Mouse (Mus musculus) liver, postnatal 0 days (tissue): Measurements from ENCODE around the gene Gm7029. TPM values are rescaled to one million over a fixed set of nuclear protein-coding genes. Genes with fewer than 3 reads are reported as not detected.
A peak's percentile ranks its signal among the peaks of the same experiment; 100 is the strongest.

Experiments used
- ATAC-seq: fragments of 200-750 bp; cut with Nextera tagmentation; 2 replicates; pipeline ENCODE4 v1.8.0; 2017; ENCODE audit warnings: mild to moderate bottlenecking, moderate library complexity
- DNase-seq: peaks from one replicate; pipeline ENCODE4 v3.0.0-alpha.2; 2016
- H3K27ac ChIP-seq: fragments of 300-500 bp; sonication (generic); 2 replicates; pipeline ENCODE4 v1.5.1; 2014; ENCODE audit warnings: antibody characterized with exemption, moderate library complexity, mild to moderate bottlenecking, low read depth
- H3K27me3 ChIP-seq: fragments of 300-500 bp; sonication (generic); 2 replicates; pipeline ENCODE4 v1.6.1; 2014; ENCODE audit warnings: low read length, control low read depth, mixed read lengths; ENCODE audit not compliant: insufficient read depth
- H3K36me3 ChIP-seq: fragments of 300-500 bp; sonication (generic); replicated peaks from 2 replicates; pipeline ENCODE4 v1.6.1; 2014; ENCODE audit warnings: mild to moderate bottlenecking, control low read depth, low read length, moderate library complexity, mixed read lengths; ENCODE audit not compliant: insufficient read depth
- H3K4me1 ChIP-seq: fragments of 300-500 bp; sonication (generic); 2 replicates; pipeline ENCODE4 v1.6.1; 2014; ENCODE audit warnings: antibody characterized with exemption, mild to moderate bottlenecking, control low read depth; ENCODE audit not compliant: insufficient read depth
- H3K4me2 ChIP-seq: fragments of 300-500 bp; sonication (generic); 2 replicates; pipeline ENCODE4 v1.6.1; 2014; ENCODE audit warnings: low read depth, mild to moderate bottlenecking, low read length, moderate library complexity, mixed read lengths
- H3K4me3 ChIP-seq: fragments of 300-500 bp; sonication (generic); 2 replicates; pipeline ENCODE4 v1.5.1; 2014; ENCODE audit warnings: low read depth, low read length
- H3K9ac ChIP-seq: fragments of 300-500 bp; sonication (generic); replicated peaks from 2 replicates; pipeline ENCODE4 v1.6.1; 2014; ENCODE audit warnings: mild to moderate bottlenecking, moderate library complexity
- H3K9me3 ChIP-seq: fragments of 300-500 bp; sonication (generic); 2 replicates; pipeline ENCODE4 v1.6.1; 2016; ENCODE audit warnings: mild to moderate bottlenecking, control low read depth, low read length, mixed read lengths
- CTCF ChIP-seq: sonication (generic); IDR thresholded peaks from 2 replicates; pipeline ENCODE4 v1.5.1; 2016; ENCODE audit warnings: antibody characterized with exemption, low read depth
- EP300 ChIP-seq: IDR thresholded peaks from 2 replicates; pipeline ENCODE4 v1.6.1; 2016; ENCODE audit warnings: antibody characterized with exemption, low read depth, mild to moderate bottlenecking
- WGBS: fragments of 180-500 bp; shearing (Covaris S2); extraction: QIAGEN DNeasy Blood & Tissue Kit; methylation state at CpG from one replicate; pipeline ENCODE4 v1.1.7; 2014; ENCODE audit not compliant: insufficient replicate concordance; 5-methylcytosine and 5-hydroxymethylcytosine counted together
- polyA plus RNA-seq: library from polyadenylated mRNA; unstranded; fragments of >200 nt; fragmentation: Nextera tagmentation; extraction: Ambion mirVana; gene quantifications from 2 replicates; pipeline ENCODE4 v1.2.1, GENCODE M21; 2015

Gm7029 gene
- polyA plus RNA-seq, 1 experiment from 2014 or later = not detected

DNA sequence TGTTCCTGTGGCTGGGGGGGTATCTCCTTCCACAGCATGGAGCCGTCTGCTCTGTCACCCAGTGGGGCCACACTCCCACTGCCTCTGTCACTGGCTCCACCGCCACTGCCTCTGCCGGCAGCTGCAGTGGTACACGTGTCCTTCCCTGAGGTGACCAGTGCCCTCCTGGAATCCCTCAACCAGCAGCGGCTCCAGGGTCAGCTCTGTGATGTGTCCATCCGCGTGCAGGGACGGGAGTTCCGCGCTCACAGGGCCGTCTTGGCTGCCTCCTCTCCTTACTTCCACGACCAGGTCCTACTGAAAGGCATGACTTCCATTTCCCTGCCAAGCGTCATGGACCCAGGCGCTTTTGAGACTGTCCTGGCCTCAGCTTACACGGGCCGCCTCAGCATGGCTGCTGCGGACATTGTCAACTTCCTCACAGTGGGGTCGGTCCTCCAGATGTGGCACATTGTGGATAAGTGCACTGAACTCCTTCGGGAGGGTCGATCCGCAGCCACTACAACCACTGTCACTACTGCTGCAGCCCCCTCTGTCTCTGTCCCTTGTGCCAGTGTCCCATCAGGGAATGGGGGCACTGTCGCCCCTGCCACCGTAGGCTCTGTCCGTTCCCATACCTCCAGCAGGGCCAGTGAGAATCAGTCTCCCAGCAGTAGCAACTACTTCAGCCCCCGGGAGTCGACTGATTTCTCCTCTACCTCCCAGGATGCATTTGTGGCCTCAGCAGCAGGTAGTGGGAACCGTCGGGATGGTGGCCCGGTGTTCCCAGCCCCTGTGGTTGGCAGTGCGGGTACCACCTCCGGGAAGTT is 43.4 kb downstream of the Gm7029 start:
- Histone ChIP-seq H3K9me3 (no peaks in the 10 kb centered on the region), H3K4me1 (peaks cover 27% of the 10 kb centered on the region), H3K27me3 (no peaks in the 10 kb centered on the region), H3K4me3 (peak overlapping the region; percentile 73), H3K36me3 (peaks cover 47% of the 10 kb centered on the region), H3K9ac (peak overlapping the region; percentile 59), H3K27ac (no peak overlapping the region), H3K4me2 (peak overlapping the region; percentile 91)
- ATAC-seq (no peak), DNase-seq (no peak)
- WGBS = 84% methylated on average over 31 of the region's 31 CpGs
- TF ChIP-seq EP300 = no peak
- no peak for TF ChIP-seq CTCF

DNA sequence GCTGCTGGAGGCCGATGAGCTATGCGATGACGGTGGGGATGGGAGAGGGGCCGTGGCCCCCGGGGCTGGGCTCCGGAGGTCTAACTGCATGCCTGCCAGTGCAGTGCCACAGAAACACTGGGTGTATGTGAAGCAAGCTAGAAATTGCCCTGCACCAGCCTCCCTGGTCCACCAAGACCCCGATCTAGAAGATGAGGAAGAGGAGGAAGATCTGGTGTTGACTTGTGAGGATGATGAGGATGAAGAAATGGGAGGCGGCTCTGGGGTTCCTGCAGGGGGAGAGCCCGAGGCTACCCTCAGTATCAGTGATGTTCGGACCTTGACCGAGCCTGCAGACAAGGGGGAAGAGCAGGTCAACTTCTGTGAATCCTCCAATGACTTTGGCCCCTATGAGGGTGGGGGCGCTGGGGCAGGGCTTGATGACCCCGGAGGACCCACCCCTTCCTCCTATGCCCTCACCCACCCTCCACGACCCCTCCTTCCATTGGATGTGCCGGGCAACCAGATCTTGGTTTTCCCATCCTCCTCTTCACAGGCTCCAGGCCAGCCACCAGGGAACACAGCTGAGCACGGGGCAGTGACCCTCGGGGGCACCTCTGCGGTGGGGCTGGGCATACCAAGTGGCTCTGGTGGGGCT is 44.1 kb downstream of the Gm7029 start:
- 84% methylated on average over 18 of the region's 18 CpGs for WGBS
- DNase-seq = no peak
- Histone ChIP-seq H3K4me2 (no peak overlapping the region), H3K4me1 (peaks cover 27% of the 10 kb centered on the region), H3K27me3 (no peaks in the 10 kb centered on the region), H3K9me3 (no peaks in the 10 kb centered on the region), H3K9ac (no peak overlapping the region), H3K27ac (no peak overlapping the region), H3K36me3 (peaks cover 45% of the 10 kb centered on the region), H3K4me3 (no peak overlapping the region)
- ATAC-seq = no peak
- TF ChIP-seq CTCF (no peak), EP300 (no peak)

DNA sequence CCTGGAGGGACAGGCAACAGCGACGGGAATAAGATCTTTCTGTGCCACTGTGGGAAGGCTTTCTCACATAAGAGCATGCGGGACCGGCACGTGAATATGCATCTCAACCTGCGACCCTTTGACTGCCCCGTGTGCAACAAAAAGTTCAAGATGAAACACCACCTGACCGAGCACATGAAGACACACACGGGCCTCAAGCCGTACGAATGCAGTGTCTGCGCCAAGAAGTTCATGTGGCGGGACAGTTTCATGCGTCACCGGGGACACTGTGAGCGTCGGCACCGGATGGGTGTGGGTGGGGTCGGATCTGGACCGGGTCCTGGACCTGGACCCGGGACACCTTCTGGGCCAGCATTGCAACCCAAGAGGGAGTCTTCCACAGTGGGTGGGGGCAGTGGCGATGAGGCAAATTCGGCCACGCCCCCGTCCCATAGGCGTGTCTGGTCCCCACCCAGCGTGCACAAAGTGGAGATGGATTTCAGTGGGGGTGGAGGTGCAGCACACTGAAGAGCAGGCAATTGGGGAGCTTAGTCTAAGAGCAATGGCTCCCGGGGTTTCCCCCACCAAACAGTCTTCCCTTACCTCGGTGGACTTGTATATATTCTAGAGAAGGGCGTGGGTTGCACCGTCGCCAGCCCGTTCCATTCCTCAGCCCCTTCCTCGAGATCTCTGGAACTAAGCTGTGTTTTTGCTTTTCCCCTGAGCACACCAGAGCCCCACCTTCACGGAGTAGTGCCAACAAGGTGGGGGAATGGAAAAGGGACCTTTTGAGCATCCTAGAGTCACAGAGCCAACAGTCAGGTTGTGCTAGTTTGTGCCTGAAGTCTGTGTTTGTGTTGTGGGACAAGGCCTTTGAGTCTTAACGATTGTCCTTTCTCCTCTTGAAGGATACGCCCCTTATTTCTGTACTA is 44.9 kb downstream of the Gm7029 start:
- H3K4me2 ChIP-seq = peak overlapping the region; percentile 83
- H3K9ac ChIP-seq = peak overlapping the region; percentile 80
- peaks cover 27% of the 10 kb centered on the region for H3K4me1 ChIP-seq
- peak overlapping the region; percentile 84 for H3K4me3 ChIP-seq
- ATAC-seq (no peak), DNase-seq (peak; percentile 63)
- WGBS = 59% methylated on average over 37 of the region's 37 CpGs
- H3K27me3 ChIP-seq = no peaks in the 10 kb centered on the region
- TF ChIP-seq EP300 (no peak), CTCF (no peak)
- no peaks in the 10 kb centered on the region for H3K9me3 ChIP-seq
- peaks cover 41% of the 10 kb centered on the region for H3K36me3 ChIP-seq
- peak overlapping the region; percentile 94 for H3K27ac ChIP-seq

DNA sequence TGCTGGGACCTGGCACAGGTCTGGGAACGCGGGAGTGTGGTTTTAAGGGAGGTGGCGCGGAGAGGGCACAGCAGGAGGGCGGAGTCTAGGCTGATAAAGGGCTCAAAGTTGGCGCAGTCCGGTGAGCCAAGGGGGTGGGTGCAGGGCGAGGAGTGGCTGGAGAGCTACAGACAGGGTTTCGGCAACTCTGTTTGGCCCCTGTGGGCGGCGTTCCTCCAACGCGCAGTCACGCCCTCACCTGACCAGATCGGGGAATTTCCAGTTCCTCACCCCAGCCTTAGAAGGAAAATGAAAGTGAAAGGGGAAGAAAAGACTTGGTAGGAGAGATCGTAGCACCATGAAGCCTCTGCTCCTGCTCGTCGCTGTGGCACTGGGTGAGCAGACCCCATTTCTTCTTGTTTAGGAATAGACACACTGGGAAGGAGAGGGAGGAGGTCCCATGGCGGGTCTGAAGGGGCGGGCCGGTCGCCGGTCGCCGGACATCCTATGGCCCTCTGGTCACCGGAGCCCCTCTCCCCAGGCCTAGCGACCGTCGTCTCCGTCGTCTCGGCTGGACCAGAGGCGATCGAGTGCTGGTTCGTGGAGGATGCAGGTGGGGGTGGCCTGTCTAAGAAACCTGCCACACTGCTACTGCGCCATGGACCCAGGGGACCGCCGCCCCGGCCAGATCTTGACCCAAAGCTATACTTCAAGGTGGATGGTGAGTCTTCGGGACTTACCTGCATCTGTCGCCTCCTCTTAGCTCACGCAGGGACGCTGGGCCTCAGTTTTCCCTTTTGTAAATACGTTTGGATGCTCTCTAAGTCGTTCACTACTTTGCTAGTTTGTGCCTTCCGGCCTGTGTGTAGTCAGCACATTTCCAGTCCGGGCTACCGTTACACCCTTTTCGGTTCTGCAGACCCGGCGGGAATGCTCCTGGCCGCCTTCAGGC is 46.0 kb downstream of the Gm7029 start:
- Histone ChIP-seq H3K9me3 (no peaks in the 10 kb centered on the region), H3K27me3 (no peaks in the 10 kb centered on the region), H3K36me3 (peaks cover 32% of the 10 kb centered on the region), H3K4me3 (peak overlapping the region; percentile 84), H3K4me1 (peaks cover 27% of the 10 kb centered on the region), H3K4me2 (peak overlapping the region; percentile 83), H3K9ac (peak overlapping the region; percentile 80), H3K27ac (peak overlapping the region; percentile 94)
- ATAC-seq = peak; percentile 49
- DNase-seq = peak; percentile 90
- WGBS = under 1% methylated on average over 51 of the region's 52 CpGs
- TF ChIP-seq CTCF = peak; percentile 65
- TF ChIP-seq EP300 = 0 out of 2 replicates have a peak, but pooled peaks have one; percentile 30

DNA sequence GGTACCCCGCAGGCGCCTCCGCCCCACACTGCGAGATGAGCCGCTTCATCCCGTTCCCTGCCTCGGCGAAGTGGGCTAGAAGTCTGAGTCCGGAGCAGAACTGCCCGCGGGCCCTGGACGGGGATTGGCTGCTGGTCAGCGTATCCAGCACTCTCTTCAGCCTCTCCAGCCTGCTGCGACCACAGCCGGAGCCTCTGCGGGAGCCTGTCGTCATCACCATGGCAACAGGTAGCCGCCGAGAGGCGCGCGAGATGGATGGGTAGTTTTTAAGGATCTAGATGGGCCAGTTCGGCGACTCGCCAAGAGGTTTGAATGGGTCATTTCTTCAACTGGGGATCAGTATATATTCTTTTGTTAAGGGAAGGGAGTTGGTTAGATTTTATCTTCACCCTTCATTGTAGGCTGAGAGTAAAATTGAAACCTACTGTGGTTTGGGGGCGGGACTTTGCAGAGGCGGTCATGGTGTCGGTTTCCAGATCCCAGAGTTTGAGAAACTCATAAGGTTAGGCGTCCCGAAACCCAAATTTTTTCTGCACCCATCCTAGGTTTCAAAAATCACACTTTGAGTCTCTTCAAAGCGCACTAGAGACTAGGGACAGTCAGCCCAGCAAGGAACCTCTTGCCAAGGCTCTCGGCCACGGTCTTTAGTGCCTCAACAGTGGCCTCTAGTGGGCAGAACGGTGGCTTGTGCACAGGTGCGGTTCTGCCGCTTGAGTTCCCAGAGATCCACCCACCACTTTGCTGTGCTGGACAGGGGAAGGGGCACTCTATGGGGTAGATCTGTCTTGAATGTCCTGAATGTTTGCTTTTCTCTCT is 46.9 kb downstream of the Gm7029 start:
- peak; percentile 20; the same call in 1 of the 2 replicates for ATAC-seq
- TF ChIP-seq EP300 (no peak), CTCF (peak; percentile 97)
- peaks cover 22% of the 10 kb centered on the region for H3K4me1 ChIP-seq

More for the DNA sequence above, 46.9 kb downstream of the Gm7029 start:
- Histone ChIP-seq H3K4me2 (peak overlapping the region; percentile 83), H3K27me3 (no peaks in the 10 kb centered on the region), H3K9ac (peak overlapping the region; percentile 80), H3K4me3 (peak overlapping the region; percentile 84), H3K9me3 (no peaks in the 10 kb centered on the region), H3K27ac (peak overlapping the region; percentile 94), H3K36me3 (peaks cover 31% of the 10 kb centered on the region)
- WGBS = under 1% methylated on average over 36 of the region's 36 CpGs
- DNase-seq = peak; percentile 91
